Mouse (Mus musculus) B cell, adult 2 months (primary cell): ENCODE measurements around the gene Mroh2a.

Experiments
- DNase-seq, 2 experiments: peaks; one replicate each; pipeline ENCODE4 v3.0.0; 2022

Mroh2a gene

GRCm38 (mm10) chr1:88298686-88299528 is 72.1 kb downstream of the Mroh2a start:
- no peak for DNase-seq

DNA sequence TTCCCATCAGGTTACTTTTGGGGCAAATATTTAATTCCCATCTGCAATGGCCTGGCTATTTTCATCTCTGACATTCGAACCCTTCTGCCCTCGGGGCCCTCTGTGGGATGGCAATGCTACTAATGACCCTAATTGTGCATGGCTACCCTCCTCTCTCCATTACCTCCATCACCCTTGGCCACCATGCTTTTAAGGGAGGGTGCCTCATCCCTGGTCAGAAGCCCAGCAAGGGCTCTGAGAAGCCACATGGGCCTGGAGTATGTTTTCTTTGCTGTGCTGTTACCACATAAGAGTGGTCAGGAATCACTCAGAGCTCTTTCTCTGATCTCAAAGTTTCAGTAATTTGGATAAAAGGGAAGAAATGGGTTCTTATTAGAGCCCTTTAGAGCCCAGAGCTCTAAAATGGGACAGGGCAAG is 72.8 kb downstream of the Mroh2a start:
- DNase-seq, result no peak

GRCm38 (mm10) chr1:88300301-88301050 is 73.7 kb downstream of the Mroh2a start:
- no peak for DNase-seq

DNA sequence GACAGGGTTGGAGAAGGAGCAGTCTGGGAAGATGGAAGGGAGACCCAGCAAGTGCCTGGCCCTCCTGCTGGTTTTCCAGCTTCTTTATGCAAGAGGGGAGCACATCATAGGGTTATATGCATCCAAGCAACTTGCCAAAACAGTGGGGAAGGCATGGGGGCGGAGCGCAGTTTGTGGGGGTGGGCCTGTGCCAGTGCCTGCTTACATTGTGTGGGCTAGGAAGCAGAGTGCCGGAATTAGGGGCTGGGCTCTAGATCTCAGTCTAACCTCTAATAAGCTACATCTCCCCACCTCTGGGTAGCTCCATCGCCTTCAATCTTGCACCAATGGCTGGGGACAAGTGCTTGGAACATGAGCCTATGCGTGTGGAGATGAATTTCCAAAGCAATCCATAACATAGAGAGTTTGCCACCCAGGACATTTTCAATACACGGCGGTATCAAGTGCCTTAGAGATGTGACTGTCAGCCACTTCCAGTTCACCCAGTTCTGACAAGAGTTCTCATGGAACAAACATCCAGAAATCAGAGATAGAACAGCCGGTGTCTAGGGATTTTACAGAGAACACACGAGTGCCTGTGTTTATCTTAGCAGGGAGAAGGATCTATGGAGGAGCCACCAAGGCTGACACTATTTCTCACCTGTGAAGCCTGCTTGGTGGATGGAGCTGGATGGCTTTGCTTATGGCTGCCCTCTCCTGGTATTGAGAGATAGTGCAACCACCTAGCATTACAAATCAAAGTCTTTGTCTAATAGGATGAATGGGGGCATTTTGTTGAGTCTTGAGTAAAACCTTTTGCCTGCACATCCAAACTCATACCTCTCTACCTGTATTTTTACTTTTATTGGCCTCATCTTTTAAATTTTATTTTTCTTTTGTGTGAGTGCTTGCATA is 74.6 kb downstream of the Mroh2a start:
- DNase-seq, result no peak

GRCm38 (mm10) chr1:88302057-88302740 is 75.4 kb downstream of the Mroh2a start:
- DNase-seq, result no peak

GRCm38 (mm10) chr1:88303762-88304161 is 77.0 kb downstream of the Mroh2a start:
- DNase-seq, result no peak

- no peak for DNase-seq
Observed at GRCm38 (mm10) chr1:88304261-88304985, 77.6 kb downstream of the Mroh2a start.

DNA sequence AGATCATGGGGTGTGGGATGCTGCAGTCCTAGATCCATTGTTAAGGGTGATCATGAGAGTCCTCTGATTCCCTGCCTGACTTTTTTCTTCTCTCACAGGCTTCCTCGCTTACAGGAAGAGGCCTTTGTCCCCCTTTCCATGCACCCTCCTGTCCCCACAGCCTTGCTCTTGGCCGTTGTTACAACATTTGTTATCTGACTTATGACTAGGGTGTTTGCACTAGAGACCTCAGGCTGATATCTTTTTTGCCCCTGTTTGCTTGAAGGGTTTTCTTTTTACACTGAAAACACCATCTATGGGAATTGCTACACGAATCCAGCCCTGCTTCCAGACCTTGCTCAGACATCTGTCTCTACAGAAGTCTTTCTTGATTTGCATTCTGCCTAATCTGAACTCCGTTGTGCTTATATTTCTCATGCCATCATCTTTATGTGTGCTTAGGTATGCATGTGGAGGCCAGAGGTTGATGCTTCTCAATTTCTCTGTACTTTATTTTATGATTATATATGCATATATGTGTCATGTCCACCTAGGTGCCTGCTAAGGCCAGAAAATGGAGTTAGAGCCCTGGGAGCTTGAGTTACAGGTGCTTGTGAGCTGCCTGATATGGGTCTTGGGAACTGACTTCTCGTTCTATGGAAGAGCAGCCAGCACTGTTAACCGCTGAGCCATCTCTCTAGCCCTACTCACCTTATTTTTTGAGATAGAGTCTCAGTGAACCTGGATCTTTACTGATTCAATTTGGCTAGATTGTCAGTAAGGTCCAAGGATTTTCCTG is 78.4 kb downstream of the Mroh2a start:
- no peak for DNase-seq

DNA sequence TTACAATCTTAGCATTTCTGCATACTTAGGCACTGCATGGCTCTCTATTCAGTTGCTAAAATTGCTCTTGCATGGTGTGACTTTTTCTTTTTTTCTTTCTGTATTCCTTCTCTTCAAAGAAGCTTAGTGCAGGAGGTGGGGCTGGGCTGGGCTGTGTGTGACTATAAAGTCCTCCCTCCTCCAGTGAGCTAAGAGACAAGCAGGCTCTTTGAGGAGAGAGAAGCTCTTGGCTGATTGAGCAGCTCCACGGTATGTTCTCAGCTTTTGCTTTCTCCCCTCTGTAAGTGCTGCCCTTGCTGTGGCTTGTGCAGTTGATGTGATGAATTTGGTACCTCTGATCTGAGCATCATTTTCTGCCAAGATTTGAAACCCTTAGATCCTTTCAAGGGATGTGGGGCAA is 79.8 kb downstream of the Mroh2a start:
- DNase-seq, result no peak

DNA sequence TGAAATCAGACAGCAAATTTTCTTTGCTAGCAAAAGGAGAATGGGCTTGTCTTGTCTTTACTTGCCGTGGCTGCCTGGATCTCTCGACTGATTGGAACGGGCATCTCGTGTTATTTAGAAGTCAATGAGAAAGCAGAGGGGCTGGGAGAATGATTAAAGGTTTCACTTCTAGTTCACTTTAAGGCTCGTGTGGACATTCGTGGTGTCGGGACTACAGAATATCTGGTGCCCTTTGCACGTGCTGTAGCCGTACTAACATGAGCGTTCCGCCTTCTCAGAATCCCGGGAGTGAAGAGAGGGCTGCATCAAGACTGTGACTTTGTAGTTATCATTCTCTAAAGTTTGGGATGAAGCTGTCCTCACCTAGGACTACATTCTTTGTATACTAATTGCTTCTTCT is 80.4 kb downstream of the Mroh2a start:
- no peak for DNase-seq

- no peak for DNase-seq
Observed at GRCm38 (mm10) chr1:88309020-88309419, 82.2 kb downstream of the Mroh2a start.

GRCm38 (mm10) chr1:88309905-88310304 is 83.1 kb downstream of the Mroh2a start:
- DNase-seq, result no peak

DNA sequence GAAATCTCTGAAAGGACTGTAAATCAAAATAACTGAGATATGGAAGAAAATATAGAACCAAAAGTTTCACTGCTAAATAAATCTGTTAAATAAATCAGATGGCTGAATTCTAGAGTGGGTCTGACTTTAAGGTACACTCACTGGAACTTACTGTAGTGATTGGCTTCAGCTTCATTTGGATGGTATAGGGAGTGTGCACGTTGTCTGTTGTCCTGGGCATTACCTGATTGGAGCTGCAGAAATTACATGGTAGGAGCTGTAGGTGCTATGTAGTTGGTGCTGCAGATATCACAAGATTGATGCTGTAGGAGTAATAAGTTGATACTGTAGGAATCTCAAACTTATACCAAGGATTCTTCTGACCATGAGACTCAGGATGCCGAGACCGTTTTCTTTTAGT is 83.6 kb downstream of the Mroh2a start:
- no peak for DNase-seq
